Mouse (Mus musculus) natural killer cell, adult 2 months (primary cell): ENCODE data around the gene Eif4ebp2.
A peak's percentile ranks its signal among the peaks of the same experiment; 100 is the strongest.

Experiments used
- DNase-seq, 2 experiments: peaks; one replicate each; pipeline ENCODE4 v3.0.0; 2022; ENCODE audit warnings: low spot score in 2 of 2

The Eif4ebp2 gene

DNA sequence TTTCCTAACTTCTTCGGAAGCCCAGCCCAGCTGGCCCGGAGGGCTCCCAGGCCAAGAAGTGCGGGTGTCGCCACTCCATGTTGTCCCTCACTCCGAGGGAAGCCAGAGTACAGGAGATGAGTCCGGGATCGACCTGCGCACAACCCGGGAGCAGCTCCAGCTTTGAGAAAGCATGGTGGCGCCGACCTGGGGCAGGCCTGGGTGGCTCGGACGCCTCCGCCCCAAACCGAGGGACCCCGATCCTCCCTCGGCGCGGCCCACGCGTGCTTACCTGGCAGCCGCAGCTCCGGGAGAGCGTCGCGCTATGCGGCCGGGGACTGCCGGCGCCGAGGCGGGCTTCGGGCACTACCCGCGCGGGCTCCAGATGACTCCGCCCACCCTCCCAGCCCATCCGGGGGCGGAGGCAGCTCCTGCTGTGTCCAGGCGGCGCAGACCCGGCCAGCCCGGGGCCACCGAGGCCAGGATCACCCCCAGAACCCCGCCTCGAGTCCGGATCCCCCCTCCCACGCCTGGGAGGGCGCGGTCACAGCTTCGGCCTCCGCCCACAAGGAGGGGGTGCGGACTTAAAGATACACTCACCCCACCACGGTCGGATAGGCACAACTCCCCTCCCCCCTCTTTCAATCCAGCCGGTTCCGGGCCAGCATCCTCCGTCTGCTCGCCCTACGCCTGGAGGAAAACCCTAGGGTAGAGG is 69.3 kb downstream of the Eif4ebp2 start, which contains the start of gene Pald1:
Gene Pald1, minus strand, starts transcription at position 510 of the 694 bp plus-strand sequence.
- peak; percentile 7 to 17 for DNase-seq

DNA sequence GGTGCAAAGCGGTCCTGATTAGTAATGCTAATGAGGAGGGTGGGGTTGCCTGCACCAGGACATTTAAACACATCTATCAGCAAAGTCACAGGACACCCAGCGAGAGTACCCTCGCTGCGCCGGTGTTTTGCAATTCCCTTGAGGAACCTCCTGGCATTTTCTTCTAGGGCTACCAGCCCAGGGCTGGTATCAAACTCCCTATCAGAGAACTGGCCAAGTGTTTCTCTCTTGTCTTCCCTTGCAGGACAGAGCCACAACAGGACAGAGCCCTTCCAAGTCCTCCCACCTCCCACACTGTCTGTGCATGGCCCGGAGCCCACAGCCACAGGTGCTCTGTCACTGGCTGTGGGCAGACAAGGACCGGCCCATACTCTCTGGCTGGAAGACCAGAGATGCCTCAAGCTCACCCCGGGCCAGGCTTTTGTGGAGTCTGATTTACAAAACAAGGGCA is 70.2 kb downstream of the Eif4ebp2 start:
- DNase-seq = no peak

DNA sequence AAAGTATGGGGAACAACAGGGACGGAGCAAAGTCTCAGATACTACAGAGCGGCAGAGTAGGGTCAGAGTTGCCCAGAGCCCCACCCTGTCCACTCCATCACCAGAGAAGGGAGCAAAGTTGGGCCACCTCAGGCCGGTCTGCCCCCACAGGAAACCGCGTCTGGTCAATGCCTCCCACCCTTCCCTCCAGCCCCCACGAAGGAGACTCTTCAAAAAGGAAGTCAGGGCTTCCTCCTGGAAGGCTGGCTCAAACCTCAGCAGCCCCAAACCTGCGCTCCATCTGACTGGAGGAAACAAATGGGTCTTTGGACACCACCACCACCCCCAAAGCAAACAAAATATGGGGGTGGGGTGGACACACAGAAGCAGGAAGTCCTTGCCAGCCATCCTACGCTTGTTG is 70.6 kb downstream of the Eif4ebp2 start:
- DNase-seq = peak in 1 of 2 experiments; percentile 26

DNA sequence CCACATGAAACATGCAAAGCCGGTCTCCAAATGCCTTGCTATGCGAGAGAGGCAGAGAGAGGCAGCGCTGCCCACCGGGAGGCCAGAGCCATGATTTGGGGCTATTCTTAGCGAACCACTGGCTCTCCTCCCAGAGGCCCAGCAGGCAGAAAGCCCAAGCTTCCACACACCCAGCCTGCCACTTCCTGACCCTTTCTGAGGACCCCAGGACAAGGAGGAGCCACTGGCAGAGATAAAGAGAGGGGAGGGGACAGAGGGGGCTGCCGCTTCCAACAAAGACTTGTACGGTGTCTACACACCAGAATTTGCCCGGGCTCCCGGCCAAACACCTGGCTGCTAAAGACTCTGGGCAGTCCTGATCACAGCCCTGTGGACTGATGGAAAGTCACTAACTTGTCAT is 72.3 kb downstream of the Eif4ebp2 start:
- no peak for DNase-seq

DNA sequence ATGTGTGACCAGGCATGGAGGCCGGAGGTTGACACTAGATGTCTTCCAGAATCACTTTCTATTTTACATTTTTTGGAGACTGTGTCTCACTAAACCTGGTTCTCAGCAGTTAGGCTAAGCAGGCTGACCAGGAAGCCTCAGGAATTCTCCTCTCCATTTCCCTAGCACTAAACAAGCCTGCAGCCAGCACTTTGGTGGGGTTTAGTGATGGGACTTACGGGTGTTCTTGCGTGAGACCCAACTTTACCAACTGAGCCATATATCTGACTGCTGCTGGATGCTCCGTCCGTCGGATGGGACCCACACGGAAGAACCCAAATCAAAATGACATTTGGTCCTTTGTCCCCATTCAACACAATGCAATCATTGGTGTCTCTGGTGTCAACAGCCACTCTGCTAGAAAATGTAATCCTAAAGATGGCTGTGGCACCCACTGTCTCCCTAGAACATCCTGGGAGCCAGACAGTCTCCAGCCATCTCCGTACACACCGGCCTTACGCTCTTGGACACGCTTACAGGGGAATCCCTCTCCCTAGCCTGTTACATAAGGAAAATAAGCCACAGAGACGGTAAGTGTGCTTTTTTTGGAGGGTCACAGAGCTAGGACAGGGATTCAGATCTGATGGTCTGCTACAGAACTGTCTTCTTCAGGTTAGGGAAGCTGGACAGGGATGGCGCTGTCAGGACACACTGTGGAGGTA is 73.0 kb downstream of the Eif4ebp2 start:
- no peak for DNase-seq

DNA sequence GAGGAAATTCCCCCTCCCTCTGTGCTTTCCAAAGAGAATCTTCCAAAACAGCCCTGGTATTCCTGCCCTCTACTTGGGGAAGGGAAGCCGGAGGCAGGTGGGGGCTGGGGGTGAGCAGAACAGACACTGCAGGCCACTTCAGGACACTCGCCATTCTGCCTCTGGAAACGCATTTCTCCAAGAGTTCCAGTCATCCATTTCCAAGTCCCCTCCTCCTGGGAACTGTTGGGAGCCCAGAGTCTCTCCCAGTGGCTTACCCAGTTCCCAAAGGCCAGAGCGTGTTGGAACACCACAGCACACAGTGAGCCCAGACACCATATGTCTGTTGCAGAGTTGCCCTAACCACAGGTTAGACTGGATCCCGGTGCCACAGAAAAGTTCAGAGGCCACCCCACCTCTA is 73.8 kb downstream of the Eif4ebp2 start:
- no peak for DNase-seq
